Mouse (Mus musculus) embryo, embryonic 11 days (tissue): ENCODE results near the gene Gsdma2.

Experiments used
- DNase-seq: peaks from one replicate; pipeline ENCODE4 v3.0.0-alpha.2; 2015

The Gsdma2 gene

GRCm38 (mm10) chr11:98702323-98702722, 55.8 kb downstream of the Gsdma2 start:
- DNase-seq = no peak

- DNase-seq = no peak
Observed at GRCm38 (mm10) chr11:98705021-98705420, 58.5 kb downstream of the Gsdma2 start.
